Mouse (Mus musculus) lung, postnatal 4 days (tissue): ENCODE measurements around the gene Popdc2.
A peak's percentile ranks its signal among the peaks of the same experiment; 100 is the strongest.
"Not testable (repeated sequence)": the region's sequence is repeated elsewhere in the genome, so short reads cannot be mapped to it uniquely, and the experiment has no call there.

Source experiments
- DNase-seq, 2 experiments: peaks; one replicate each; pipeline ENCODE4 v3.0.0; 2021

Popdc2 gene

DNA sequence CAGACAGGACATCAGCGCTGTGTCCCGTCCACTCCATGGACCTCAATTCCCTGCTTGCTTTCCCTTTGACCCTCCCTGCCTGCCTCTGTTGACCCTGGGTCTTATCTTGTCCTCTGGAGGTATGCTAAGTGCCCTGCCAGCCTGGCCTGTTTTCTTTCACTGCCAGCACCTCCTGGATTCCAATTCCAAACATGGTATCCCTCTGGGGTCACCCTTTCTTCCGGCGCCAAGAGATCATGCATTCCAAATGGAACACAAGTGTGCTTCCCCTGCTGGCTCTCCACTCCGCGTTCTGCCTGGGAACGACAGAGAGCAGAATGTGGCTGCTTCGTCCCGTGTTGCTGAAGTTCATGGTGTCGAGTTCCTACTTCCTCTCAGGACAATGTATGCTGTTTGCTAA is at the start of gene Popdc2:
TSS of gene Popdc2 (plus strand) at position 277 of the 400 bp plus-strand sequence.
- DNase-seq, result peak; percentile 23 to 40

DNA sequence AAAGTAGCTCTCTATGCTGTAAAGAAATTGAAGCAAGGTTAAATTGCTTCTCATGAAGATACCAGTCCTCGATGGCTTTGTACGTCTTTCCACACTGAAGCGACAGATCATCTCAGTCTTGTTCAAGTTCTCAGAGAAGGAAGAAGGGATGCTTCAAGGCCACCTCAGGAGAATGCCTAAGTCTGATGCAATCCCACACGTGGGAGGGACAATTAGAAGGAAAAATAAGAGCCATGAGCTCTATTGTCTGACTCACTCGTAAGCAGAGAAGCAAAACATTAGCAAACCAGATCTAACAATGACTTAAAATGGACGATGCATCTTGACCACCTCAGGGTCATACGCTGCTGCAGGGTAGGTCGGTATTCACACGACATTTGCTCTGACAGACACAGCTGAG is 43.5 kb upstream of the Popdc2 start:
- no peak for DNase-seq

DNA sequence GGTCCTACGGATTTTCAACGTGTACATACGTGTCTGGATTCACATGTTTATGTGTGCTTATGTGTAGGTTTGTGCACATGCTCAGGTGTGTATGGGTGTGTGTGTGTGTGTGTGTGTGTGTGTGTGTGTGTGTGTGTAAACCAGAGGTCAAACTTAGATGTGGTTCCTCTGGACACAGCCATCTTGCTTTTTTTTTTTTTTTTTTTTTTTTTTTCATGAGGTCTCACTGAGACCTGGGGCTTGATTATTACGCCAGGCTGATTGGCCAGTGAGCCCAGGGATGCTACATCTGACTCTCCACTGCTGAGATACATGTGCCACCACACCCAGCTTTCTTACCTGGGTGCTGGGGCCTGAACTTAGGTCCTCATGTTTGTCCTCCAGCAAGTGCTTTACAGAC is 42.9 kb upstream of the Popdc2 start:
- no peak for DNase-seq

DNA sequence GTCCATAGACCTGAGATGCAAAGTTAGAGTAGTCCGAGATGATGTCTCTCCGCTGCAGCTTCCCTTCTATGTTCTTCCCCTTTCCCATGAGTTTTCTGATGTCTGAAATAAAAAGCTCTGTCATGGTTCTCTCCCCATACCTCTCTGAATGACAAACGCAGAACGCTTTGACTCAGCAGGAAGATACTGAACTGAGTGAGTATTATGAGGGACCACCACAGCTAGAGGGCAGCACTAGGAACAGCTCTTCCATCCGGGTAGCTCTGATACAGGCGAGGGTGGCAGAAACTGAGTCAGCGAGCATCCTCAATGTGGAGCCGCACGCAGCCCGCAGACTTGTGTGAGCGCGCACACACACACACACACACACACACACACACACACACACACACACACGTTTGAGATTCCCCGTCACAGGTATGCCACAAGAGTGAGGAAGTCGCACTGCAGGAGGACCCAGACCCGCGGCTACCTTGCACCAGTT is 40.5 kb upstream of the Popdc2 start:
- peak in 1 of 2 experiments; percentile 50 for DNase-seq

DNA sequence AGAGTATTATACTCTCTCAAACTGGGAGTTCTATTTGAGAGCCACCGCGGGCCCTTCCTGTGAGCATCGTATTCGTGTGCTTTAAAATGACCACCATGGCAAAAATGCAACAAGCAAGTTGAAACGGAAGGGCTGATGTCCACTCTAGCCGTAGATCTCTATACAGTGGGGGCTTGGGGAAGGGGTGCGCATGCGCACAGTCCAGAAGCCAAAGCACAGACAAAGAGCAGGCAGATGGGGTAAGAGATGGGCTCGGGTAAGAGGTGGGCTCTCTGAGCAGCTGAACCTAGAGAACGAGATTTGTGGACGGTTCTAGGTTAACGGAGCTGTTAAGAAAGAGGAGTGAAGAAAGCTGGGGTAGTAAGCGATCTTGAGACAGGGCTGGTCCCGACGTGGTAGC is 37.7 kb upstream of the Popdc2 start:
- no peak for DNase-seq

DNA sequence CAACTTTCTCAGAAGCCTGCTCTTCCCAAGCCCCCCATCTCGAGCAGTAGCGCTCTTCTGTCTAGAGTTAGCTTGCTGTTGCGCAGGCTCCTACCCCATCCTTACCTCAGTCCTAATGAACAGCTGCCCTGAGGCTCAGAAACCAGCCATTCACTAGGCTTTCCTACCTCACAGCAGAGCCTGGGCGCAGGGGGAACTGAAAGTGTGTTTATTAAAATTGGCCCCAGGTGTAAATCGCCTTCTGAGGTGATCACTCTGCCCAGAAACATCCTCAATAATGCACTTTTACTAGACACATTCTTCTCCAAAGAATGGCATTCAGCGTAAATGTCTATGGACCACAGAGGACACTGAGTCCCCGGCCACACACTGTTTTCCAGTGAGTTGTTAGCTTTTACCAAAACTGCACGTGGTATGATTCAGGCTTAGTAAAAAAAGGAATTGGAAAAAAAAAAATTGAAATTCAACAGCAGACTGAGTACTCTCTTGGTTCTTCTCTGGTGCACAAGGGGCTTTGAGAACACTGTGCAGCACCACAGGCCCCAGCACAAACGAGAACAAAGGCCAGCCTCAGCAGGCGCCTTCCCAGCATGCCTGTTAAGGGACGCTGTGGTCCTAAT is 35.1 kb upstream of the Popdc2 start:
- DNase-seq, result no peak

DNA sequence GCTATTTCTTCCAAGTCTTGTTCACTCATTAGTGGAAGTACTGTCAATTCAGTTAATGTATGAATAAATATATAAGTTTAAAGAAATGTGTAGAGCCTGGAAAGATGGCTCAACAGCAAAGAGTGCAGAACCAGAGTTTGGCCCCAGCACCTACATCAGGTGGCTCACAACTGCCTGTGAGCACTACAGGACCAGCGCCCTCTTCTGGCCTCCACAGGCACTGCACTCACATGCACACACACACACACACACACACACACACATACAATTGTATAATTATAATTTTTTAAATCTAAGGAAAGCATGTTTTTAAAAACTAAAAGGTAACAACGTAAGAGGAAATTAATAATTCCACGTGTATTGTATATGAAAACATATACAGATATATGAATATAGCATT is 32.7 kb upstream of the Popdc2 start:
- no peak for DNase-seq

DNA sequence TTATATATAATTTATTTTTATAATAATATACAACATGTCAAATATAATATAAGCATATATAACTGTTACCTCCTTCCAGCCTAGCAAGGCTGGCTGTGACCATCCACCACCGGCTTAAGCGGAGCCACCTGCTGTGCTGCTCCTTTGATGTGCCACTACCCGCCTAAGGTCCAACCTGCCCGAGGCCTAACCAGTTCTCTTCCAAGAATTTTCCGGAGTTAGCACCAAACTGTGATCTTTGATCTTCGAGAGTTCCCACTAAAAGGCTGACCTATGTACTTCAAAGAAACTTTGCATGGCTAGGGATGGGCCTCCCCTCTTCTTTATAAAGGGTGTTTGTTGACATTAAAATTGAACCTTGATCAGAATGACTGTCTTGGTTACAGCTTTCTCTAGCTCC is 27.6 kb upstream of the Popdc2 start:
- no peak for DNase-seq

DNA sequence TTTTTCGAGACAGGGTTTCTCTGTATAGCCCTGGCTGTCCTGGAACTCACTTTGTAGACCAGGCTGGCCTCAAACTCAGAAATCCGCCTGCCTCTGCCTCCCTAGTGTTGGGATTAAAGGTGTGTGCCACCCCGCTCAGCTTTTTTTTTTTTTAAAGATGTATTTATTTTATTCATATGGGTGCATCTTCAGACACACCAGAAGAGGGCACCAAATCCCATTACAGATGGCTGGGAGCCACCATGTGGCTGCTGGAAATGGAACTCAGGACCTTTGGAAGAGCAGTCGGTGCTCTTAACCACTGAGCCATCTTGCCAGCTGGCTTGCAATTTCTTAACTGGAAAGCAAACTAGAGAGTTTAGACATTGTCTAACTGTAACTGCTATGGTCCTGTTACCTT is 23.9 kb upstream of the Popdc2 start:
- DNase-seq, result not testable (repeated sequence)

DNA sequence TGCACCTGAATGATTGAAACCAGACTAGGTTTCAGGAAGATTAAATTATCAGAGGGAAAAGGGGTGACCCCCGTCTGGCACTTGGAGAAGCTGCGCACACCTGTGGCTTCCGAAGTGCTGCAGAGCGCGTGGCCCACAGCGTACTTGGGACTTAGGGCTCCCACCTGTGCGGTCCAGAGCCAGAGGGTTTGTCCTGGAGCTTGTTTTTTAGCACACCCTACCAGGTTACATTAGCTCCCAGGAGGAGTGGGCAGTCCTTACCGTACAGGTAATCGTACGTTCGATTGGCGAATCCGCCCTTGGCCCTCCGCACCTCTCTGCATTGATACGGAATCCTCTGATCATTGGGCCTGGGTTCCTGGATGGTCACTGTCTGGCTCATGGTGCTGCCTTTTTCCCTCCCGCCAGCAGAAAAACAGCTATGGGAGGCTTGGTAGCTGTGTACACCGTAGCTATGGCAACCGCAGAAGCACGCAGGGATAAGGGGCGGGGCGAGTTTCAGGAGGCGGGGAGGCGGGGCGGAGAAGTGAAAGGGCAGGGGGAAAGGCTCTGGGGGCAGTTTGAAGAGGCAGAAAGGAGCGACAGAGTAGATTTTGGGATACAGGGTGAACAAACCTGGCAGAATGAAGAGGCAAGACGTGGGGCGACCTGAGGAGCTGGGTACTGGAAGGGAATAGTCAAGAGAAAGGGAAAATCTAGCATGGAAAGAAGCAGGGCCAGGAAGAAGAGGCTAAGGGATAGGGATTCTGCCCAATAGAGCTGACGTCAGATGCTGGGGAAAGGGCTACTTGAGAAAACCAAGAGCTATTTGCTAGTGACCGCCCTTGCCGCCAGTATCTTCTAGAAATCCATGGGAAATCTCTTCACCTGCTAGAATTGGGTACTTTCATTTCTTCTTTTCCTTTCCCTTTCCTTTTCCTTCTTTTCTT is 20.3 kb upstream of the Popdc2 start, which contains the start of gene Maats1:
TSS of gene Maats1 (minus strand) at position 748 of the 929 bp plus-strand sequence.
- DNase-seq, result peak; percentile 83 to 84

DNA sequence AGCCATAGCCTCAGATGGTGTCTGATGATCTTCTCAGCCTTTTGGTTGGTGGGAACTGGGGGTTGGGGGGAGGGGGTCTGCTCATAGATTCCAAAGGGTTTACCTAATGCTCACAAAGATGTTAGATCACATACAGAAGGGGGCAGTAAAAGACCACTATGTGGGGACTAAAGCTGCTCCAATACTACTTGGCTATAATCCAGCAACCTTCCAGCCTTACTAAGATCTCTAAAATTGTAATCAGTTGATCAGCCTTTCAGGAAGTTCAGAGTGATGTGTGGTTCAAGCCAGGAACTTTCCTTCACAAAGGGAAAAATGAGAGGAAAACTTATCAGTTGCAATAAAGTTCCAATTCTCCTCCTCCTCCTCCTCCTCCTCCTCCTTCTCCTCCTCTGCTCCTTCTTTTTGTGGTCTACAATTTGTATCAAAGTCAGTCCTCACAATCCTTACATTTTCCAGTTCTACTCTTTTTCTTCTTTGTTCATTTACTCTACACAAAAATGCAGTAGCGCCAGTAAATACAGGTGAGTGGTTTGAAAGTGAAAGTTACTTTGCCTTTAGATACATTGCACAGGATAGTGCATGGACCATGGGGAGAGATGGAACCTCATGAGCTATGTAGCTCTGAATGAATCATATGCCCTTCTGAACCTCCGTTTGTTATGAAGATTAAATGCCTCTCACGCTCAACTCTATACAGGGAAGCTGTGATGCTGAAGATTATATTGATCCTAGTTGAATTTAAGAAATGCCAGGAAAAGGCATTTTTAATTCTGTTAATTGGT is 16.9 kb upstream of the Popdc2 start:
- DNase-seq, result peak in 1 of 2 experiments; percentile 7

DNA sequence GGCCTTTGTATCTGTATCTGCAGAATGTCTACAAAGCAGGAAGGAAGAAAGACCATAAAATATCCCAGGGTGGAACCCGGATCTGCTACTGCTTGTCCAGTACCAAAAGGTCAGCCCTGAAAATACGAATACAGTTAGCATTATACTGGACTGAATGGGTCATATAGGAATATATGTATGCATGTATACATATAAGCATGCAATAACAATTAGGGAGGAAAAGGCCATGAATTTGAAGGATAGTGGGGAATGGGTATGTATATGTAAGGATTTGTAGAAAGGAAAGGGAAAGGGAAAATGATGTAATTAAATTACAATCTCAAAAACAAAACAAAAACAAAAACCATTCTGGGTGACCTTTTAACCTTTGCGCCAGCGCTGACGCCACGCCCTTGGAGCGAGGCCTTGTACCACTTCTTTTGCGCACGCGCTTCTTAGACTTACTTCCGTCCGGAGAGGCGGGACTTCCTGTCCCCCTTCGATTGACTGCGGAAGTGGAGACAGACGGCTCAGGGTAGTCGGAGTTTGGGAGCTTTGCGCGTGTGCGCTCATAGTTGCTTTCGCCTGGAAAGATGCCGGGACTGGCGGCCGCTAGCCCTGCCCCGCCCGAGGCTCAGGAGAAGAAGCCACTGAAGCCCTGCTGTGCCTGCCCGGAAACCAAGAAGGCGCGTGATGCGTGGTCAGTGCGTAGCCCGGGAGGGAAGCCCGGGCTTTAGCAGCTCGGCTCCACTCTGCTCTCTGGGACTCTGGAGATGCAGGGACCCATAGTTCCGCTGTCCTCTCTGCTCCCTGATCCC is 15.3 kb upstream of the Popdc2 start, which contains the start of the genes Cox17 and Gm21987:
TSS of gene Cox17 (plus strand) at position 463 of the 797 bp plus-strand sequence.
TSS of gene Gm21987 (plus strand) at position 512 of the 797 bp plus-strand sequence.
- DNase-seq, result peak; percentile 92 to 94

DNA sequence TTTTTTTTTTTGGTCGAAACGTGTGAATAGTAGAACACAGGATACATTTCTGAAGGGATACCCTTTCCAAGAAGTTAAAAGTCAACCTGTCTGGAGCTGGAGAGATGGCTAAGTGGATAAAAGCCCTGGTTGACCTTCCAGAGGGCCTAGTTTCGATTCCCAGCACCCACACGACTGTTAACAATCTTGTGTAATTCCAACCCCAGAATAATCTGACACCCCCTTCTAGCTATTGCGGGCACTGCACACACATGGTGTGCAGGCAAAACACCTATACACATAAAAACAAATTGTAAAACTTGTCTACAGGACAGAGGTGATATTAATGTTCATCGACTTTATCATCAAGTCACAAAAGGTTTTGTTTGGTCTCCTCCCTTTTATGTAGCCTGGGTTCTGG is 14.4 kb upstream of the Popdc2 start:
- no peak for DNase-seq

DNA sequence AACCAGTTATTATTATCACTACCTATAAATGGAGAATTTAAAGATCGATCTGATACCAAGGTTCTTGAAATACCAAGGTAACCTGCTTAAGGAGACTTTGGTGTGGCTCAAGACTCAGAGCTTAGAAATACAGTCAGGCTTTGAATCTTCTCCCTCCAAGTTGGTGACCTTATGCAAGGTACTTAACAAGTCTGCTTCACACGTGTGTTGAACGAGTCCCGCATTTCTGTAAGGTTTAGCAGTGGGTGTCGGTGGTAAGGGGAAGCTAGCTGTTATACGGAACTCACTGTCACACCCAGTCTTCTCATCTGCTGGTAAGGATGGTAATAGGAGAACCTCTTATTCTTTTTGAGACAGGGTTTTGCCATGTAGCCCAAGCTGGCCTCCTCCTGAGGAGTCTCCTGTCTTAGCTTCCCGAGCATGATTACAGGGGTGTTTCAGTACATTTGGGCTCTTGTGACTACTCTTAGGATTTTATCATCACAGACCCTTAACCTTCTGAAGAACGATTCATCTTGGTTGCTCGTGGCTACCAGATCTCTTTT is 13.7 kb upstream of the Popdc2 start:
- no peak for DNase-seq

DNA sequence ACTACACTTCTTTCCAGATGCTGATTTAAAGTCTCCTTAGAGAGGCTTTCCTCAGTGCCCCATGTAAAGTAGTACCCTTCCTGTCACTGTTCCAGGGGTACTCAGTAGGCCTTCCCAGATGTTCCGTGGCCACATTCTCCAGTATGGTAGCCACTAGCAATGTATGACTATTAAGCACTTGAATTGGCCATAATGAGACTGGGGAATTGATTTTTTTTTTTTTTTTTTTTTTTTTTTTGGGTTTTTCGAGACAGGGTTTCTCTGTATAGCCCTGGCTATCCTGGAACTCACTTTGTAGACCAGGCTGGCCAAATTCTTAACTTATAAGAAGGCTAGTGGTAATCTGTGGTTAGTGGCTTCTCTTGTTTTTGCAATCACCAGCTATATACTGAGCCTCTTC is 12.1 kb upstream of the Popdc2 start:
- no peak for DNase-seq

DNA sequence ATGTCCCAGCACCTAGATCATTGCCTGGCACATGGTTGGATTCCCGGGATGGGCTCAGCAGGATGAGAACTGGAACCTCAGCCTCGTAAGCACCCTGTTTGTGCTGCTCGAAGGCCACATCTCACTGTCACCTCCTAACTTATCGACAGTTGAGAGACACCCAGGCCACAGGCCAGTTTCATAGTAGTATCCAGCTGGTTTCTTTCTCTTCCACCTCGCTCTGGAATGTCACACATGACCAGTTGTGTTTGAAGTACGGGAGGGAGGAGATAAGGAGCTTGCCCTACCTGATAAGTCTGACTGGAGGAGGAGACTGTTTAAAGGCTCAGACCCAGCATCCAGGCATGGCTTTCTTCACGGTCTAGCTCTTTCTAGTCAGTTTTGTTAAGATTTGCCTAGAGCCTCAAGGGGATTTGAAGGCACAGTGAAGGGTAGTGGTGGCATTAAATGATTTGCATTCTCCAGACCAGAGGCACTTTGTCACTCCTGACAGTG is 11.6 kb upstream of the Popdc2 start:
- peak; percentile 16 to 47 for DNase-seq

DNA sequence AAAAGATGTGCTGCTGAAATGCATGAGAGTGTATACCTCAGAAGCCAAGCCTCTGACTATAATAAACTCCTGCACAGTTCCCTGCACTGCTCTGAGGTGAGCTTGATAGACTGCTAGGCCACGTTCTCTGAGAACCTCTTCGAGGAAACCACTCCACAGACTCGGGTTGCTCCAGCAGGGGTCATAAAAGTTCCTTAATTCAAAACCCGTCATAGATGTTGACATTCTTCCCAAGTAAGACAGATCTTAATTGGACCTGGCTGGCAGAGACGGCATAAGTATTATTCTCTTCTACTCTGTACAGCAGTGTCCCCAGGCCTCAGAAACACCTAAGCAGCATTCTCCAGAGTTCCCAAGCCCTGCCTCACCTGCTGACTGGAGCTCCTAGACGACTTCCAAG is 11.1 kb upstream of the Popdc2 start:
- DNase-seq, result no peak

DNA sequence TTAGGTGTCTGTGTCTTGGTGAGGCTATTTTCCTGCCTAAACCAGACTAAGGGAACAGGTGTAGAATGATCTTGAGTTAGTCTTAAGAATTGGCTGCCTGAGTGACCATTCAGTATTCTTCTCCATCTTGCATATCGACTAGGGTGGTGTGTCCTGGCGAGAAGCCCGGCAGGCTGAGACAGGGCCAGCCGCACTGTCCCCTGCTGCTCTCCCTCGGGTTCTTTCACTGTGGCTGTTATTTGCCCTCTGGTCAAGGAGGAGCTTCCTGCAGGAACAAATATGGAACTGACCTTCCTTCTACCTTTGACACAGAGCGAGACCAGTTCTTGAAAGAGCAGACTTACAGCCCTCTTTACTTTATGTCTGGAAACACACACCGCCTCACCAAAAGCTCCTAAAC is 10.0 kb upstream of the Popdc2 start:
- DNase-seq, result no peak

DNA sequence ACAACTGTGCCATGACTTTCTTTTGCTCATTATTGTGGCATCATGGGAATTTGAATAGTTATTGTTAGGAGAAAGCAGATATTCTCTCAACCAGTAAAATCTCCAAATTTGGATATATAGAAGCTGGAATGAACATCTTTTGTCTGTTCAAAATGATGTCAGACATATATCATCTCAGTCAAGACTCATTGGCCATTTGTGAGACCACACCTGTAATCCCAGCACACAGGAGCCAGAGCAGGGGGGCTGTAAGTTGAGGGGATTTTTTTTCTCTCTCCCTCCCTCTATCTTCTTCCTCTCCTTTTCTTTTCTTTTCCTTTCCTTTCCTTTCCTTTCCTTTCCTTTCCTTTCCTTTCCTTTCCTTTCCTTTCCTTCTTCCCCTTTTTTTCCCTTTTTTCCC is 9.2 kb upstream of the Popdc2 start:
- no peak for DNase-seq

DNA sequence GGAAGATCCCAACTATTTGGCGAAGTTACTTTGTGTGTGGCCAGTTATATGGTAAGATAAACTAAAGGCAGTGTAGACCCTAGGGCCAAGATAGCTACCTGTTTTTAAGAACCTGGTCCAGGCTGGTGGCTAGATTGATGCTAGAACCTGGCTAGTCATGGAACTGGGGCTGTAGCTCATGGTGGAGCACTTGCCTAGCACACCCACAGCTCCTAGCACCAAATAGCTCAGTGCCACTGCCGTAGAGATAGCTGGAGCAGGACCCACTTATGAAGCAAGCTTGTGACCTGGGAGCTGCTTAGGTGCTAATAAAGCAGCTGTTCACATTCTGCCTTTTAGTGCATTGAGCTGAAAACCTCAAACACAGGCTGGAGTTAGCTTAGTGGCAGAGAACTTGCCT is 8.4 kb upstream of the Popdc2 start:
- no peak for DNase-seq

DNA sequence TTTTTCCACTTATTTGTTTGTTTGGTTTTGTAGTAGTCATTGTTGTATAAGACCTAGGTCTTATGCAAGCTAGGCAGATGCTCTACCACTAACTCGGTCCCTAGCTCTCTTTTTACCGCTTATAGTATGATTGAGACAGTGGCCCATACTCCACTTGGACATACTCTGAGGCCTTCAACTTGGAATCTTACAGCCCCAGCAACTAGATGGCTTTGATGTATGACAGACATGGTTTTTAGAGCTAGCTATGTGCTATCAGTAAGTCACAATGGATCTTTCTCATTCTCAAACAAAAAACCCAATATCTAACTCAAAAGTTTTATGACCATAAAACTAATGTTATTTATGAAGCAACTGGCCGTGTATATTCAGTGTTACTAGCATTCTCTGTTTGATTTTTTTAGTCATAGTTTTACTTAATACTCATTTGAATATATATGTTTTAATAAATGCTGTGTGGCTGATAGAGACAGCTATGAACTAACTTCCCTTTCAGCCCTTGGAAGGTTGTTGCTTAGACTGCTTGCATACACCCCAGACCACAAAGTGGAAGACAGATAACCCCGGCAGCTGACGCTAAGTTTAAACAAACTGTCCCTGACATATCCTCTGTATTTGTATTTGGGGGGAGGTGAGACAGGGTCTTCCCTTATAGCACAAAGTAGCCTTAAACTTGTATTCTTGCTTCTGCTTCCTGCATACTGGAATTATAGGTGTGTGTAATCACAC is 7.7 kb upstream of the Popdc2 start:
- no peak for DNase-seq
